Mouse (Mus musculus) embryonic facial prominence, embryonic 13.5 days (tissue): ENCODE measurements at regions not wholly inside any gene's neighbourhood (a gene's known extent, or its start where the extent isn't known, plus 50 kb on each side); places are given as distances from the start of the nearest gene placed in this dataset.
A peak's percentile ranks its signal among the peaks of the same experiment; 100 is the strongest.

ENCODE experiments used
- ATAC-seq: fragments of 200-750 bp; cut with Nextera tagmentation; 2 replicates; pipeline ENCODE4 v1.8.0; 2017; ENCODE audit warnings: low read depth; ENCODE audit not compliant: insufficient number of reproducible peaks, insufficient read depth, low FRiP score, low TSS enrichment
- H3K27ac ChIP-seq: fragments of 300-500 bp; sonication (generic); 2 replicates; pipeline ENCODE4 v1.5.1; 2015; ENCODE audit warnings: moderate library complexity, mild to moderate bottlenecking, inconsistent platforms
- H3K27me3 ChIP-seq: fragments of 300-500 bp; sonication (generic); 2 replicates; pipeline ENCODE4 v1.6.1; 2015; ENCODE audit warnings: mild to moderate bottlenecking, inconsistent platforms
- H3K36me3 ChIP-seq: fragments of 300-500 bp; sonication (generic); 2 replicates; pipeline ENCODE4 v1.6.1; 2015; ENCODE audit warnings: mild to moderate bottlenecking, inconsistent platforms
- H3K4me1 ChIP-seq: fragments of 300-500 bp; sonication (generic); 2 replicates; pipeline ENCODE4 v1.6.1; 2015; ENCODE audit warnings: inconsistent platforms
- H3K4me2 ChIP-seq: fragments of 300-500 bp; sonication (generic); 2 replicates; pipeline ENCODE4 v1.6.1; 2015; ENCODE audit warnings: moderate library complexity, mild to moderate bottlenecking, inconsistent platforms
- H3K4me3 ChIP-seq: fragments of 300-500 bp; sonication (generic); 2 replicates; pipeline ENCODE4 v1.5.1; 2015; ENCODE audit warnings: mild to moderate bottlenecking, inconsistent platforms
- H3K9ac ChIP-seq: fragments of 300-500 bp; sonication (generic); 2 replicates; pipeline ENCODE4 v1.6.1; 2015; ENCODE audit warnings: mild to moderate bottlenecking, inconsistent platforms
- H3K9me3 ChIP-seq: fragments of 300-500 bp; sonication (generic); 2 replicates; pipeline ENCODE4 v1.6.1; 2016; ENCODE audit warnings: inconsistent platforms
- WGBS: fragments of 180-500 bp; shearing (Covaris S2); methylation state at CpG from one replicate; pipeline ENCODE4 v1.1.7; 2015; ENCODE audit warnings: mixed read lengths; 5-methylcytosine and 5-hydroxymethylcytosine counted together

DNA sequence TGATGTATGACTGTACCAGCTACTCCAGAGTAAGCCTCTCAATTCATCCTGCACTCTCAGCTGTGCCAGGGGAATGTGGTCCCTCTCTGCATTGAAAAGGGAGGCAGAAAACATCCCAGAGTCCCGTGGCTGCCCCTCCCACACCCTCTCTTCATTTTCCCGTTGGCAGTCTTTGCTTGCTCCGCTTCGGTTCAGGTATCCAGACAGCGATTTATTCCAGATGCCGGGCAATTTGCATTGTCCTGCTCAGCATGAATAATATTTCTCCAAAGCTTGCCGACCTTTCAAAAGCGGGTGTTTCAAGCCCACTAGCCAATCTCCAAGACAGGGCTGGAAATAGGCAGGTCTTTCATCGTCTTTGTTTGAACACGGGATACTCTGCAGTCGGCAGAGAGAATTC is 220.5 kb upstream of the Ntm start:
- Histone ChIP-seq H3K36me3 (no peaks in the 10 kb centered on the region), H3K4me3 (no peak overlapping the region), H3K9me3 (no peaks in the 10 kb centered on the region), H3K4me1 (peaks cover 12% of the 10 kb centered on the region), H3K27ac (peak overlapping the region; percentile 1; the same call in 1 of the 2 replicates), H3K4me2 (peak overlapping the region; percentile 12), H3K9ac (no peak overlapping the region), H3K27me3 (no peaks in the 10 kb centered on the region)
- no peak for ATAC-seq
- WGBS, result 37% methylated on average over 11 of the region's 11 CpGs

DNA sequence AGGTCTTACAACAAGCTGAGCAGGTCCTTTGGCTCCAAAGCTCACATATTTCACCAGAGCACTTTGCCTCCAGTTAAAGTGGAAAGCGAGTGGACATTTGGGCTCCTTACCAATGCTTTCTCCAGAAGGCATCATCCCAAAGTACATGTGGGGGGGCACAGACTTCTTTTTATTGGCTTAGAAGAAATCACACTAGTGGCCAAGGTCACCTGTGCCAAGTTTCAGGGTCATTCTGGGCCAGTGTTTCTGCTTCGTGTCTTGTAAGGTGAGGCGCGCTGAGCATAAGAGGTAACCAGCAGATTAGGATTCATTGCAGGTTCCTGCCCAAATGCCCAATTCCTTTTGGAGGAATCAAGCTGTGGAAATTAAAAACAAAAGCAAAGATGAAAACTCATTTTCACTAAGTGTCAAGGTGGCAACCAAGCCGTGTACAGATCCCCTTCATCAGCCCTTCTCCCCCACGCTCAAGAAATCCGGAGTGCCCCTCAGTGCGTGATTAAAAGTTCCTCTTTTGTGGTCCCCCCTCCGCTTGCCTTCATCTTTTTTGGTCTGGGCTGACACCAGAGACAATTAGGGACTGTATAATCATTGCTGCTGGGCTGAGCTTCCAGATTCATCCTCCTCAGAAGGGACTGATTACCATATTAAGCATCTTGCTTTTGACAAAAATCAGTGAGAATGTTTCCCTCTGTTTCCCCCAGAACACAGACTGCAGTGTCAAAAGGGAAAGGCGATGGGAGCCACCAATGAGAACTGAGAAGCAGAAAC is 222.2 kb upstream of the Ntm start:
- Histone ChIP-seq H3K36me3 (no peaks in the 10 kb centered on the region), H3K4me2 (no peak overlapping the region), H3K9me3 (no peaks in the 10 kb centered on the region), H3K4me1 (peaks cover 12% of the 10 kb centered on the region), H3K4me3 (no peak overlapping the region), H3K27ac (no peak overlapping the region), H3K9ac (no peak overlapping the region), H3K27me3 (no peaks in the 10 kb centered on the region)
- ATAC-seq, result no peak
- 75% methylated on average over 10 of the region's 10 CpGs for WGBS

GRCm38 (mm10) chr9:30186261-30186660 is 223.3 kb upstream of the Ntm start:
- no peaks in the 10 kb centered on the region for H3K36me3 ChIP-seq
- no peak overlapping the region for H3K9ac ChIP-seq
- no peaks in the 10 kb centered on the region for H3K27me3 ChIP-seq
- no peaks in the 10 kb centered on the region for H3K9me3 ChIP-seq
- no peak overlapping the region for H3K4me3 ChIP-seq
- peaks cover 12% of the 10 kb centered on the region for H3K4me1 ChIP-seq
- no peak overlapping the region for H3K4me2 ChIP-seq
- no peak overlapping the region for H3K27ac ChIP-seq
- WGBS, result 83% methylated on average over 2 of the region's 2 CpGs
- no peak for ATAC-seq

- H3K9me3 ChIP-seq, result no peaks in the 10 kb centered on the region
- H3K9ac ChIP-seq, result no peak overlapping the region
- H3K27ac ChIP-seq, result no peak overlapping the region
- no peak for ATAC-seq
- H3K4me3 ChIP-seq, result no peak overlapping the region
- H3K4me2 ChIP-seq, result no peak overlapping the region
- WGBS, result 94% methylated on average over 5 of the region's 5 CpGs
- no peaks in the 10 kb centered on the region for H3K27me3 ChIP-seq
- H3K36me3 ChIP-seq, result no peaks in the 10 kb centered on the region
- no peaks in the 10 kb centered on the region for H3K4me1 ChIP-seq
Measured at GRCm38 (mm10) chr9:30190078-30190477, 227.1 kb upstream of the Ntm start.

- no peaks in the 10 kb centered on the region for H3K9me3 ChIP-seq
- H3K4me1 ChIP-seq, result no peaks in the 10 kb centered on the region
- no peak overlapping the region for H3K4me3 ChIP-seq
Measured at GRCm38 (mm10) chr9:30191119-30191518, 228.2 kb upstream of the Ntm start.

DNA sequence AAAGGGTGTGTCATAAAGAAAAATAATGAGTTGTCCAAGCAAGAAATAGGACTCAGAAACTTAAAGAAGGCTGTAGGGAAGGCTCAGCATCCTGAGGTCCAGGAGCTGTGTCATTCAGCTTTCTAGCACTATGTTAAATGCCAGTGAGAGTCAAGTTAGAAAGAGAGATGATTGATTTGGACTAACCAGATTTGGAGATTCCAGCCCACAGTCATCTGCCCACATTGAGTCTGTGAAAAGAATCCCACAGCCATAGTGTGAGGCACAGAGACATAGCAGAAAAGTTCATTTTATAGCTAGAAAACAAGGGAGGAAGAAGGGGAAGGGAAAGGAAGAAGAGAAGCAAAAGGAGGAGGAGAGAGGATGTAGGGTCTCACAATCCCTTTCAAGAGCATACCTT is 229.0 kb upstream of the Ntm start:
- ATAC-seq, result no peak
- Histone ChIP-seq H3K4me2 (no peak overlapping the region), H3K27me3 (no peaks in the 10 kb centered on the region), H3K4me1 (no peaks in the 10 kb centered on the region), H3K4me3 (no peak overlapping the region), H3K36me3 (no peaks in the 10 kb centered on the region), H3K9me3 (no peaks in the 10 kb centered on the region), H3K9ac (no peak overlapping the region), H3K27ac (no peak overlapping the region)

More at GRCm38 (mm10) chr9:30191119-30191518, 228.2 kb upstream of the Ntm start:
- ATAC-seq, result no peak
- Histone ChIP-seq H3K36me3 (no peaks in the 10 kb centered on the region), H3K27me3 (no peaks in the 10 kb centered on the region), H3K4me2 (no peak overlapping the region), H3K9ac (no peak overlapping the region), H3K27ac (no peak overlapping the region)

DNA sequence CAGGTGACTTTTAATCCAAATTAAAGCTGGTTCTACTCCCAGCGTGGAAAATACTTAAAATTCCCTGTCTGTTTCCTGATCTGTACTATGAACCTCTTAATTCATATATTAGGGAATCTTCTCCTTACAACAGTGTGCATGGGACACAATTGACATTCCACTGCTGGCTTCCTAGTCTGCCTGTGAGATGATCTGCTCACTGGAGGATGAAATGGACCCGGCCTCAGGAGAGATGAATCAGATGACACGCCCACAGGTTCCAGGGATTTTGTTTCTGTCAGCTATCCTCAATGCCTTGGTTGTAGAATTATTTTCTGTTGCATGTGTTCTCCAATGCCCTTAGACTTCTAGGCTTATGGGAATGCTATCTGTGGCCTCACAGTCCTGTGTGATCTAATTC is 231.9 kb upstream of the Ntm start:
- no peak overlapping the region for H3K4me2 ChIP-seq
- H3K4me3 ChIP-seq, result no peak overlapping the region
- no peak for ATAC-seq
- no peaks in the 10 kb centered on the region for H3K9me3 ChIP-seq
- no peaks in the 10 kb centered on the region for H3K27me3 ChIP-seq
- no peak overlapping the region for H3K27ac ChIP-seq
- H3K9ac ChIP-seq, result no peak overlapping the region
- H3K4me1 ChIP-seq, result no peaks in the 10 kb centered on the region
- WGBS, result 73% methylated on average over 3 of the region's 3 CpGs
- H3K36me3 ChIP-seq, result no peaks in the 10 kb centered on the region

DNA sequence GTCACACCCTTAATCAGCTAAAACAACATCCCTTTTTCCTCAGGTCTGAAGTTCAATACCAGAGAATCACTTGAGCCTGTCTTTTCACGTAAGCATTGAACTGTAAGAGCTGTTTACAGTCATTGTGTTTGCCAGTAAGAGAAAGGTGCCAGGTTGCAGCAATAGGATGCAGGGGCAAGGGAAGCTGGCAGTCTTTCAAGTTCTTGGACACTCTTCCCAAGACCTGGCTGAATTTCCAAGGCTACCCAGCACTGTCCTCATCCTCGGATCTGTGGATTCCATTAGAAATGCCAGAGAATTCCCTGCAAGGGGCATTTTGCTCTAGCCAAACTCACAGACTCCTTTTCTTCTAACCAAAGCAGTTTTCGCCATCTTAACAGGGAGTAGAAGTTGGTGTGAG is 224.5 kb upstream of the Snx19 start:
- Histone ChIP-seq H3K27ac (no peak overlapping the region), H3K4me1 (no peaks in the 10 kb centered on the region), H3K4me2 (no peak overlapping the region), H3K9ac (no peak overlapping the region), H3K9me3 (no peaks in the 10 kb centered on the region), H3K4me3 (no peak overlapping the region), H3K36me3 (no peaks in the 10 kb centered on the region), H3K27me3 (no peaks in the 10 kb centered on the region)
- ATAC-seq, result no peak
- WGBS, result 87% methylated on average over 3 of the region's 3 CpGs

- Histone ChIP-seq H3K9me3 (no peaks in the 10 kb centered on the region), H3K27me3 (no peaks in the 10 kb centered on the region), H3K27ac (no peak overlapping the region), H3K36me3 (no peaks in the 10 kb centered on the region), H3K4me1 (peaks cover 14% of the 10 kb centered on the region), H3K9ac (no peak overlapping the region), H3K4me3 (no peak overlapping the region), H3K4me2 (no peak overlapping the region)
- no peak for ATAC-seq
- 88% methylated on average over 4 of the region's 4 CpGs for WGBS
Measured at GRCm38 (mm10) chr9:30207631-30208030, 219.3 kb upstream of the Snx19 start.

DNA sequence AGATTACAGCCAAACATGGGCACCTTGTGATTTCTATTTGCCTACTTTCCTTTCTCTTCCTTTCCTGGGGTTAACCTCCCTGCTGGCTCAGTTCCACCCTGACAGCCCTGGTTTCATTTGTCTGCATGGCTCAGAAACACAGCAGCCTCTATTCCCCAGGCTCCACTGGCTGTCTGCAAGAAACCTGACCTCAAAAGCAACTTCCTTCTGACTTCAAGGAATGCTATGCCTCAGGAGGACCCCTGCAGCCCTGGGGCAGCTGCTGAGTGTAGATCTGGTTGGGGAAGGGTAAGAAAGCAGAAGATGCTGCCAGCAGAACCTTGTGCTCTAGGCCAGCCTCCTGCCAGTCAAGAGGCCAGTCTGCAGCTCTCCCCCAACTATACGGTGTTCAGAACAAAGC is 217.1 kb upstream of the Snx19 start:
- Histone ChIP-seq H3K4me3 (no peak overlapping the region), H3K4me1 (peaks cover 14% of the 10 kb centered on the region), H3K27ac (peak overlapping the region; percentile 44; the same call in 1 of the 2 replicates), H3K36me3 (no peaks in the 10 kb centered on the region), H3K9ac (no peak overlapping the region), H3K27me3 (no peaks in the 10 kb centered on the region), H3K4me2 (no peak overlapping the region), H3K9me3 (no peaks in the 10 kb centered on the region)
- WGBS, result 6% methylated on average over 1 of the region's 1 CpGs
- no peak for ATAC-seq

DNA sequence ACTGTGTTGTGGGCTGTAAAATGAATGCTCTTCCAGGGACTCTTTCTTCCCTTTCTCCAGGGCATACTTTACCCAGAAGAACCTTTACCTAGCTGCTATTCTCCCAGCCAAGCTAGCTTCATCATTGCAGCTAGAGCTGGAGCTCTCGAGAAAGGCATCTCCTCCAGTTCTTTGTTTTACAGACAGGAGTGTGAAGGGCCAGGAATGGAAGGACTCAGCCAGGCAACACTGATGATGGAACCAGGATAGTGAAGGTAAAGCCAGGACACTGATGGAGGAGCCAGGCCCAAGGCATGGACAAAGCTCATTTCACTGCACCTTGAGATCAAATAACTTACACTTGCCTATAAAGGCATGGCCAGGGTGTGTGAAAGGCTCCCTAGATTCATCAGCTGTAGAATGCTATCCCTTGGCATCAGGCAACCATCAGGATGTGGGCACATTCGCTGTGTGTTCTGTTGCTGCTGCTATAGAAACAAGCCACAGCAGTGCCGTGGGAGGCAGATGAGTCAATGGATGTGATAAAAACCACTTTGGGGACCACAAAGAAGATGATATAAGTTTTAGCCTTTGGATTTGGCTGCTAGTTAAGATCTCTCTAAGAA is 214.3 kb upstream of the Snx19 start:
- no peak overlapping the region for H3K27ac ChIP-seq
- no peak overlapping the region for H3K4me2 ChIP-seq
- H3K4me1 ChIP-seq, result peaks cover 14% of the 10 kb centered on the region
- no peak overlapping the region for H3K9ac ChIP-seq
- H3K4me3 ChIP-seq, result no peak overlapping the region
- H3K36me3 ChIP-seq, result no peaks in the 10 kb centered on the region
- H3K27me3 ChIP-seq, result no peaks in the 10 kb centered on the region
- ATAC-seq, result no peak
- no peaks in the 10 kb centered on the region for H3K9me3 ChIP-seq
- 86% methylated on average over 3 of the region's 3 CpGs for WGBS

DNA sequence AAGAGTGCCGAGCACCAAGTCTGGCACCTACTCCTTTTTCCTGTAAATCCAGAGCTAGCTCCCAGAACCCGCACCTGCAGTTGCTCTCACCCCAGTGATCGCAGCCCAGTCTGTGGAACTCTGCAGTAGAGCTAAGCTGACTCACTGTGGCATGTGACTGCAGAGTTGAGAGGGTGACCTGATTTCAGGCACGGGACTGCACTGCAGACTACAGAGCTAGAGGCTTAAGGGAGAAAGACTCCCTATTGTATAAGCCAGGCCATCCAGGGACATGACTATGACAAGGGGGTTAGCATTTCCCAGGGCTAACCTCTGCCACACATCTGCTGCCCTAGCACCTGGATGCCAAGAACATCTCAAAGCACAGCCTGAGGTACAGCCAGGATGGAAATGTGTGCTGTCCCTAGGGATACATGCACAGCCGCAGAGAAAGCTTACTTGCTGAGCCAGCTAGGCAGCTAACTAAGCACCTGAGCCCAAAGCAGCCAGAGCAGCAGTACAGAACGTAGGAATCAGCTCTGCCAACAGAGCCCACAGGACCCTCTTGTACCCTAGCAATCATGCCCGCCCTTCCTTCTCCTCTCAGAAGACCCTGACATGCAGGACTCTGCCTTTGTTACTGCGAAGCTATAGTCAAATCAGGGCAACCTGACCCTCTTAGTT is 192.3 kb upstream of the Snx19 start:
- no peaks in the 10 kb centered on the region for H3K4me1 ChIP-seq
- 73% methylated on average over 8 of the region's 8 CpGs for WGBS
- H3K4me2 ChIP-seq, result no peak overlapping the region
- no peak overlapping the region for H3K4me3 ChIP-seq
- H3K9ac ChIP-seq, result no peak overlapping the region
- H3K9me3 ChIP-seq, result no peaks in the 10 kb centered on the region
- no peak overlapping the region for H3K27ac ChIP-seq
- ATAC-seq, result no peak
- no peaks in the 10 kb centered on the region for H3K27me3 ChIP-seq
- H3K36me3 ChIP-seq, result no peaks in the 10 kb centered on the region
